Mouse (Mus musculus): Measurements from ENCODE around the gene Abcd1. TPM values are rescaled to one million over a fixed set of nuclear protein-coding genes. Genes with fewer than 3 reads are reported as not detected.

Abcd1 gene
- polyA plus RNA-seq (2016; fragmentation: Nextera tagmentation; extraction: Ambion mirVana), result 12.7 and 14.0 TPM in 2 replicates

DNA sequence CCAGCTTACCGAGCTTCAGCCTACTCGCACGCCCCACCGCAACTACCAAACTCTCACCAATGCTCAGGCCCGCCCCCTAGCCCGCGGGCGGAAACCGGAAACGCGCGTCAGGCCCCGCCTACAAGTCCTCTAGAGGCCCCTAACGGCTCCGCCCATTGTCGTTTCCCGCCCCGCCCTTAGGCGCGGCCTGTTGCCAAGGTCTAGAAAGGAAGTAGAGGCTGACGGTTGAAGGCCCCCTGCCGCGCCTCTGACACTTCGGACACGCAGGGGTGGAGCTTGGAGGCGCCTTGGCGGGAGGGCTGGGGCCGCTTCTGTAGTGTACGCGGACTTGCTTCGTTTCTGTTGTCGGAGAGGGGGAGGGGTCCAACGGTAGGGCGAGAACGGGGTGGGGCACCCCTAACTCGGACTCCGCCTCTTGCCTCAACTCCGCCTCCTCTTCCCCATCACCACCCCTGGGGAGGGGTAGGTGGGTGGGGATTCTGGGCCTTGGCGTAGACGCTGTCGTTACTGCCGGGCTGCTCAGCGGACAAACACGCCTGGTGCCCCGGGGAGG is at the start of gene Abcd1, which contains the start of gene Bcap31:
Abcd1 (plus strand) TSS at position 489 of the 553 bp plus-strand sequence.
Bcap31 (minus strand) TSS at position 67 of the 553 bp plus-strand sequence.
- Histone ChIP-seq H3K27me3 (no peaks in the 10 kb centered on the region), H3K4me2 (replicated peaks) (peak within 1 kb of the TSS; percentile 57), H3K27ac (peak within 1 kb of the TSS; percentile 44), H3K9me3 (replicated peaks) (no peaks in the 10 kb centered on the region), H3K9ac (peak within 1 kb of the TSS; percentile 57), H3K36me3 (no peaks in the 10 kb centered on the region), H3K4me3 (peak within 1 kb of the TSS; percentile 47), H3K4me1 (peaks cover 28% of the 10 kb centered on the region)
- 17% methylated on average over 41 of the region's 45 CpGs for WGBS
- ATAC-seq (ENCODE audit: low FRiP score), result peak; percentile 92

DNA sequence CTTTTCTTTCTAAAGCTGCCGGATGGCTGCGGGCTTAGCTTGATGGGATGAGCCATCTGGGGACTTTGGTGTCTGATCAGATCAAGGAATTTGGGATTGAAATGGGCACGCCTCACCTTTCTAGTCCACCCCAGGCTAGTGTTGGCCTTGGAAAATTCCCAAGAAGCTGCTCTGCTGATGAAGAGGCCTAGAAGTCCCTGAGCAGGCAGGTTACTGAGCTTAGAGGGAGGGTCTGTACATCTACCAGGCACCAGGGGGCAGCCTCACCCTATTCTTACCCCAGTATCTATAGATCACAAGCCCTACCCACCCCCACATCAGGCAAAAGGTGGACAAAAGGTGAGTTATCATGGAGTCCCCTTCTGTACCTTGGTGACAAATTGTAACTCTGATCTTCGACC is 44.4 kb upstream of the Abcd1 start:
- H3K4me1 ChIP-seq, result peaks cover 17% of the 10 kb centered on the region
- H3K27me3 ChIP-seq, result no peaks in the 10 kb centered on the region
- H3K9ac ChIP-seq, result no peak overlapping the region
- H3K27ac ChIP-seq, result no peak overlapping the region
- peak; percentile 46; the same call in 1 of the 2 replicates for ATAC-seq (ENCODE audit: low FRiP score)
- H3K4me3 ChIP-seq, result no peak overlapping the region
- H3K4me2 ChIP-seq (replicated peaks), result 0 out of 2 replicates have a peak overlapping the region, but pooled peaks have one; percentile 66
- no peaks in the 10 kb centered on the region for H3K9me3 ChIP-seq (replicated peaks)
- 59% methylated on average over 4 of the region's 4 CpGs for WGBS
- peaks cover 2% of the 10 kb centered on the region; the same call in 1 of the 2 replicates for H3K36me3 ChIP-seq

DNA sequence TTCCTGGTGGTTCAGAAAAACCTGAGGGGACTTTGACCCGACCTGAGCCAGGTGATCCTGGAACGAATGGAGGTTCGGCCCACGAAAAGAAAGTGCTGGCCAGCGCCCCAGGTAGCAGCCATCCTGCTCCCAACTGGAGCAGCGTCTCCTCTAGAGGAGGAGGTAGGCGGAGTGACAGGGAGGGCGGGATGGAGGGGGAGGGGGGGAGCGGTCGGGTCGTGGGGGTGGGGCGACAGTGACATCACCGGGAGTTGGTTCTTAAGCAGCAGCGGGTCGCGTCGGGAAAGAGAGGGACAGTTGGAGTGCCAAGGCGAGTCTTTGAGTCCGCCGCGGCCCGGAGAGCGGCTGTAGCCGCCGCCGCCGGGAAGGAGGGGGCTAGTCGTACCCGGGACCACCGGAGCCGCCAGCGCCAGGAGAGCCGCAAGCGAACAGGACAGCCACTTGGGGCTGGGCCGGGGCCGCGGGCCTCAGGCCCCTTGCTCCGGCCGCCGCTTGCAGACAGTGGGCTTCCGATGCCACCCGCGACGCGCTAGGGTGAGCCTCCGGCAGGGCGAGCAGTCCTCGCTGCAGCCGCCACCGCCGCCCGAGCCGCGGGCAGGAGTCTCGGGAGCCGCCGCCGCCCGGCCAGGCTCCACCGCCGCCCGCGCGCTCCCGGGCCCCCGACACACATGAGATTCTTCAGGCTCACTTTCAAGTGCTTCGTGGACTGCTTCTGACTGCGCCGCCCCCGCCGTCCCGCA is 43.3 kb upstream of the Abcd1 start, which contains the start of gene Slc6a8:
Slc6a8 (plus strand) TSS at position 272 of the 740 bp plus-strand sequence.
- peaks cover 9% of the 10 kb centered on the region for H3K36me3 ChIP-seq
- peak within 1 kb of the TSS; percentile 48 for H3K27ac ChIP-seq
- peak; percentile 73 for ATAC-seq (ENCODE audit: low FRiP score)
- H3K4me2 ChIP-seq (replicated peaks), result peak within 1 kb of the TSS; percentile 66
- H3K9me3 ChIP-seq (replicated peaks), result no peaks in the 10 kb centered on the region
- 10% methylated on average over 41 of the region's 72 CpGs for WGBS
- peaks cover 17% of the 10 kb centered on the region for H3K4me1 ChIP-seq
- H3K9ac ChIP-seq, result peak within 1 kb of the TSS; percentile 78
- peak within 1 kb of the TSS; percentile 63 for H3K4me3 ChIP-seq
- no peaks in the 10 kb centered on the region for H3K27me3 ChIP-seq

DNA sequence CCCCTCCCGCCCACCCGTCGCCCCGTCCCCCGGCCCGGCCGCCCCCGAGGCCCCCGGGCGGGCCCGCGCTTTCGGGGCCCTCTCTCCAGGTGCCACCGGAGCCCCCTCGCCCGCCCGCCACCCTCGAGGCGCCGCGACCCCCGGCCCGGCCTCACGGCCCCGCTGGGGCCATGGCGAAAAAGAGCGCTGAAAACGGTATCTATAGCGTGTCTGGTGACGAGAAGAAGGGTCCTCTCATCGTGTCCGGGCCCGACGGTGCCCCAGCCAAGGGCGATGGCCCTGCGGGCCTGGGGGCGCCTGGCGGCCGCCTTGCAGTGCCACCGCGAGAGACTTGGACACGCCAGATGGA is 42.8 kb upstream of the Abcd1 start:
- Histone ChIP-seq H3K4me3 (peak overlapping the region; percentile 63), H3K27ac (no peak overlapping the region), H3K36me3 (peaks cover 9% of the 10 kb centered on the region), H3K4me2 (replicated peaks) (peak overlapping the region; percentile 66), H3K9ac (peak overlapping the region; percentile 78), H3K4me1 (peaks cover 17% of the 10 kb centered on the region), H3K27me3 (no peaks in the 10 kb centered on the region), H3K9me3 (replicated peaks) (no peaks in the 10 kb centered on the region)
- 22% methylated on average over 42 of the region's 42 CpGs for WGBS
- peak; percentile 9; the same call in 1 of the 2 replicates for ATAC-seq (ENCODE audit: low FRiP score)

DNA sequence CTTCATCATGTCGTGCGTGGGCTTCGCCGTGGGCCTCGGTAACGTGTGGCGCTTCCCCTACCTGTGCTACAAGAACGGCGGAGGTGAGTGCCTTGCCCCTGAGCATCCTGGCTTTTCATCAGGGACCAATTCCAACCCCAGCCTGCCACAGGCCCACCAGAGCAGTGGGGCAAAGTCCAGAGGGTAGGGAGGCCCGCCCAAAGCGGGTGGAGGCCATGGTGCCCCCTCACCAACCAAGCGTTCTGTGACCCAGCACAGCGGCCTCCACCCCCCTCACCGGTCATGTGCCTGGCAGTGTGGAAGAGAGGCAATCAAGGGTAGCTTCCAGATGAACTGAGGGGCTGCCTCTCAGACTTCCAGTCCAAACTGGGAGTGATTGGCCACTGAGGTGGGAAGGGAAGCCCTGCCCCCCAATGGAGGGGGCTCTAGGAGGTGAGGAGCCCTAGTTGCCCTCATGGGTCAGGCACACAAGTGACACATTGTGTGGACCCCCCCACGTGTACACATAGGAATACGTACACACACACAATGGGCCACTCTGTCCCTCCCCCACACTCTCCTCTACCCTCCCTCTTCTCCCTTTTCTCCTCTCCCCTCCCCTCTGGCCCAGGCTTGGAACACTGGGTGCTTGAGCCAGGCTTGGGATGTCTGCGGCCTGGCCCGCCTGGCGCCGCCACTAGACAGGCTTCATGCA is 42.3 kb upstream of the Abcd1 start:
- peak overlapping the region; percentile 78 for H3K9ac ChIP-seq
- ATAC-seq (ENCODE audit: low FRiP score), result peak; percentile 38
- no peak overlapping the region for H3K27ac ChIP-seq
- H3K9me3 ChIP-seq (replicated peaks), result no peaks in the 10 kb centered on the region
- peak overlapping the region; percentile 66 for H3K4me2 ChIP-seq (replicated peaks)
- H3K4me3 ChIP-seq, result peak overlapping the region; percentile 63
- H3K36me3 ChIP-seq, result peaks cover 15% of the 10 kb centered on the region
- H3K4me1 ChIP-seq, result peaks cover 17% of the 10 kb centered on the region
- 33% methylated on average over 19 of the region's 20 CpGs for WGBS
- no peaks in the 10 kb centered on the region for H3K27me3 ChIP-seq

DNA sequence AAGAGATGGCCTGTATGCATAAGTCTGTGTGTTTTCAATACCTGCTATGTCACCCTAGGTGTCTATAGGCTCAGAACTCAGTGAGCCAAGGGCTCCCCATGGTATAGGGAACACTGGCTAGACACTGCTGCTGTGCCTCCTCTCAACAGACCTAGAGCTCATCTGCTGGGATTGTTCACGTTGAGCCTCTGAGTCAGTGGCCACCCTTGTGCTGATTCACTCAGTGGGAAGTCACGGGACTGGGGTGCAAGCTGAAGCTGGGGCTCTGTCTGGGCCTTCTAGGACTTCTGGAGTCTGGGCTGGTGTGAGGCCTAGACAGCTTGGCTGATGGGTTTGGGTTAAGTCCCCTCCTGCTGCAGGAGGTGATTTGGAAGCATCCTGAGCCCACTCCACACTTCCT is 41.2 kb upstream of the Abcd1 start:
- Histone ChIP-seq H3K9me3 (replicated peaks) (no peaks in the 10 kb centered on the region), H3K4me1 (peaks cover 17% of the 10 kb centered on the region), H3K27me3 (no peaks in the 10 kb centered on the region), H3K4me2 (replicated peaks) (peak overlapping the region; percentile 66), H3K36me3 (peaks cover 17% of the 10 kb centered on the region), H3K9ac (no peak overlapping the region), H3K27ac (no peak overlapping the region), H3K4me3 (peak overlapping the region; percentile 63; the same call in 1 of the 2 replicates)
- WGBS, result 66% methylated on average over 2 of the region's 2 CpGs
- ATAC-seq (ENCODE audit: low FRiP score), result no peak

DNA sequence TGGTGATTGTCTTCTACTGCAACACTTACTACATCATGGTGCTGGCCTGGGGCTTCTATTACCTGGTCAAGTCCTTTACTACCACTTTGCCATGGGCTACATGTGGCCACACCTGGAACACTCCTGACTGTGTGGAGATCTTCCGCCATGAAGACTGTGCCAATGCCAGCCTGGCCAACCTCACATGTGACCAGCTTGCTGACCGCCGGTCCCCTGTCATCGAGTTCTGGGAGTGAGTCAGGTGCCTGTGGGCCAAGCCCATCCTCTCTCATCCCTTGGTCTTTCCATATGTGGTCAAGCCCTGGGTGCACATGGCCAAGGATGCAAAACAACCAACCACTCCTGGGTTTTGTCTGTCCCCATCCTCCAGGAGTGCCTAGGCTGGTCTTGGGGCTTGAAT is 39.7 kb upstream of the Abcd1 start:
- H3K36me3 ChIP-seq, result peaks cover 24% of the 10 kb centered on the region
- H3K9me3 ChIP-seq (replicated peaks), result no peaks in the 10 kb centered on the region
- no peak overlapping the region for H3K4me3 ChIP-seq
- H3K27me3 ChIP-seq, result no peaks in the 10 kb centered on the region
- no peak overlapping the region for H3K4me2 ChIP-seq (replicated peaks)
- H3K9ac ChIP-seq, result no peak overlapping the region
- no peak for ATAC-seq (ENCODE audit: low FRiP score)
- peaks cover 17% of the 10 kb centered on the region for H3K4me1 ChIP-seq
- WGBS, result 85% methylated on average over 4 of the region's 4 CpGs
- H3K27ac ChIP-seq, result no peak overlapping the region

DNA sequence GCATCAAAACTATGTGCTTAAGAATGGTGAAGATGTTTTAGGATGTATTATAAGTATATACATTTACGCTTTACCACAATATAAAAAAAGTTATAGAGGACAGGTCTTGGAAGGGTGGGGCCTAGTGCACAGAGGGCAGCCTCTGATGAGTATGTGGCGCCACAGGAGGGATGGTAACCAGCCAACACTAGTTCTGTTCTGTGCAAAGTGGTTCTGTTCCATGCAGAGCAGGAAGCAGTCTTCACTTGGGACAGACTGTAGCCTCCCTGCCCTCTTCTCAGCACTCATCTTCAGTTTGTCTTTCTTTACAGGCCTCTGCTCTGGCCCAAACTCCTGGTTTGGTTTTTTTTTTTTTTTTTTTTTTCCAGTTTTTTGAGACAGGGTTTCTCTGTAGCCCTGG is 32.2 kb upstream of the Abcd1 start:
- no peaks in the 10 kb centered on the region for H3K4me1 ChIP-seq
- 95% methylated on average over 2 of the region's 2 CpGs for WGBS
- H3K4me2 ChIP-seq (replicated peaks), result no peak overlapping the region
- H3K9ac ChIP-seq, result no peak overlapping the region
- no peak overlapping the region for H3K4me3 ChIP-seq
- no peak overlapping the region for H3K27ac ChIP-seq
- no peaks in the 10 kb centered on the region for H3K9me3 ChIP-seq (replicated peaks)
- no peaks in the 10 kb centered on the region for H3K27me3 ChIP-seq
- ATAC-seq (ENCODE audit: low FRiP score), result no peak
- H3K36me3 ChIP-seq, result peaks cover 35% of the 10 kb centered on the region

DNA sequence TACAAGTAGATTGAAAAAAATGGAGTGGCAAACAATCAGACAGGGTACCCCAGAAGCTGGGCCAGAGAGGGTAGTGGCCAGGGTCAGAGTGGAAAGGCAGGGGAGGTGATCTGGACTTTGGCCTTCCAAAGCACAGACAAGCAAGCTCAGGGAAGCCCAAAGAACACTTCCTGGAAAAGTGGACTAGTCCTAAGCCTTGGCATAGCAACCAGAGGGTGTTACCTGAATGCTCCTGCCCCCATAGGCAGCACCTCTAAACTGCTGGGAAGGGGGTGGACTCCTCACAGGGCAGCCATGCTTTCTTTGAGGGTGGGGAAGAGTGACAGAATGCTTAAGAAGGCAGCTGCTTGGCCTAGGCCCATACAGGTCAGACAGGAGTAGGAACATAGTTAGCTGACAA is 31.4 kb upstream of the Abcd1 start:
- H3K4me1 ChIP-seq, result no peaks in the 10 kb centered on the region
- no peak overlapping the region for H3K27ac ChIP-seq
- no peak overlapping the region for H3K4me2 ChIP-seq (replicated peaks)
- no peaks in the 10 kb centered on the region for H3K9me3 ChIP-seq (replicated peaks)
- ATAC-seq (ENCODE audit: low FRiP score), result no peak
- H3K9ac ChIP-seq, result no peak overlapping the region
- H3K36me3 ChIP-seq, result peaks cover 36% of the 10 kb centered on the region
- no peaks in the 10 kb centered on the region for H3K27me3 ChIP-seq
- no peak overlapping the region for H3K4me3 ChIP-seq

DNA sequence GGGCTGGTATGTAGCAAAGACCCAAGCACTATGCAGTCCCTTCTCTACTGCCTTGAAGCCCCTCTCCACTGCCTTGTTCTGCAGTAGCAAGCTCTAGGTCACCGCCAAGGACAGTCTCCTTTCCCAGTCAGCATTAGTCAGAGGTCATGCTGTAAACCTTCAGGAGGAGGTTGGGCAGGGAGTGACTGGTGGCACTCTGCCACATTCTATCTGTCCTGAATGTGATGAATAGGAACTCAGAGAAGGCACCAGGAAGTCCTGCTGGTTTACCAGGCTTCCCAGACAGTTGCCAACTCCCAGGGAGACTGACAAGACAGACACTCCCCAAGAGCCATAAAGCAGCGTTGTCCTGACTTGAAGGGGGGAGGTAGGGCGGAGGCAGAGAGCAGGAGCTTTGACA is 30.8 kb upstream of the Abcd1 start:
- no peak overlapping the region for H3K4me3 ChIP-seq
- no peaks in the 10 kb centered on the region for H3K27me3 ChIP-seq
- no peak overlapping the region for H3K4me2 ChIP-seq (replicated peaks)
- no peaks in the 10 kb centered on the region for H3K4me1 ChIP-seq
- H3K36me3 ChIP-seq, result peaks cover 33% of the 10 kb centered on the region
- no peak overlapping the region for H3K9ac ChIP-seq
- no peak overlapping the region for H3K27ac ChIP-seq
- no peak for ATAC-seq (ENCODE audit: low FRiP score)
- no peaks in the 10 kb centered on the region for H3K9me3 ChIP-seq (replicated peaks)
- WGBS, result 90% methylated on average over 3 of the region's 3 CpGs

DNA sequence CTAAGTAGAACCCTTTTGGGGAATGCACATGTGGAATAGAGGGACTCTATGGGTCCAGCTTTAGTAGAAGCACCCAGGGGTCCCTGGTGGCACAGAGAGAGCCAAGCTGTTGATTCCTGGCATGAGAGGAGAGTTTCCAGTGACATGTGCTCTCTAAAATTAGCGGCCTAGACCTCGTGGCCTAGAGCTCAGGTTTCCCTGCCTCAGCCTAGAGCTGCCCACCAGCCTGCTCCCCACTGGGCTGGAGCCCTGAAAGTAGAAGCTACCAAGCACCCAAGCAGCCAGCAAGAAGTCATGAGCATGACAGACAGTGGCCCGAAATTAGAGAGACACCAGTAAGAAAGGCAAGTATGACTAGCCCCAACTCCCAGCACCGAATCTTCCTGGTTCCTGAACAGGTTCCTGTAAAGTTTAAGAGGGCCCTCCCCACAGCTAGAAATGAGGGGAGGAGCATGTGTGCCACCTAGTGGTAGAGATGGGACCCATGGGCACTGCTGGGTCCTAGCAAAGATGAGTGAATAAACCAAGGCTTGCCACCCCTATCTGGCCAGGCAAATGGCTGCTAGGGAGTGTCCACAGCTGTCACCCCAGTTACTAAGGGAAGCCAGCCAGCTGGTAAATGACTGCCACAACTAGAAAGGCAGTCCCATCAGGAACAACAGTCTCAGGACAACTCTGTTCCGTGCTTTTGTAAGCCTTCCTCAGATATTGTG is 25.3 kb upstream of the Abcd1 start:
- 87% methylated on average over 5 of the region's 5 CpGs for WGBS
- Histone ChIP-seq H3K9ac (no peak overlapping the region), H3K4me1 (no peaks in the 10 kb centered on the region), H3K4me3 (no peak overlapping the region), H3K27ac (no peak overlapping the region), H3K4me2 (replicated peaks) (no peak overlapping the region), H3K9me3 (replicated peaks) (no peaks in the 10 kb centered on the region), H3K36me3 (0 out of 2 replicates have a peak, but pooled peaks cover 21% of the 10 kb centered on the region), H3K27me3 (no peaks in the 10 kb centered on the region)
- no peak for ATAC-seq (ENCODE audit: low FRiP score)

DNA sequence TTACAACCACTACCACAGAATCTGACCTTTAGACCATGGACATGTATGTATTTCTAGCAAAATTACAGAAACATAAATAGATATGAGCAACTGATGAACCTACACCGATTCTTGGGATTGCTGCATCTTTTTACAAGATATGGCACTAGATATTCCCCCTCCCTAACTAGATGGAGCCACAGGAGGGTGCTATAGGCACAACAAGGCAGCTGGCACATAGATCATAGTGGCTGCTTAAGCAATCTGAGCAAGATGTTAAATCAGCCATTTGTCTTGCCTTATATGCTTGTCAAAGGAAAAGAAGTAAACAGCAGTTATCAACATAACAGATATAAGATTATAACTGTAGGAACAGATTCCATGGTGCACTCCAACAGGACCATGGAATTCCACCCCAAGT is 15.9 kb upstream of the Abcd1 start:
- H3K36me3 ChIP-seq, result 0 out of 2 replicates have a peak, but pooled peaks cover 3% of the 10 kb centered on the region
- no peak overlapping the region for H3K27ac ChIP-seq
- no peak overlapping the region for H3K4me3 ChIP-seq
- no peak for ATAC-seq (ENCODE audit: low FRiP score)
- H3K27me3 ChIP-seq, result no peaks in the 10 kb centered on the region
- no peak overlapping the region for H3K9ac ChIP-seq
- WGBS, result 83% methylated on average over 1 of the region's 1 CpGs
- H3K4me2 ChIP-seq (replicated peaks), result no peak overlapping the region
- no peaks in the 10 kb centered on the region for H3K4me1 ChIP-seq
- no peaks in the 10 kb centered on the region for H3K9me3 ChIP-seq (replicated peaks)

Data from hindbrain, embryonic 12.5 days (tissue).